Mouse (Mus musculus) CH12.LX (cell line): Measurements from ENCODE around the gene Tmem221.

Source experiments
- CTCF ChIP-seq, 2 experiments: IDR thresholded peaks in 1 of 2; conservative IDR thresholded peaks in 1 of 2; 2 replicates each; pipeline ENCODE4 v1.5.1; 2011 to 2012; ENCODE audit warnings: low read depth in 2 of 2, low read length in 2 of 2, improper control_type of control experiment in 1 of 2, inconsistent platforms in 1 of 2, mild to moderate bottlenecking in 1 of 2, moderate library complexity in 1 of 2
- ELF1 ChIP-seq: IDR thresholded peaks from 2 replicates; pipeline ENCODE4 v1.6.1; 2014; ENCODE audit warnings: low read depth, mild to moderate bottlenecking, inconsistent platforms, low read length, improper control_type of control experiment
- EP300 ChIP-seq: IDR thresholded peaks from 2 replicates; pipeline ENCODE4 v1.6.1; 2011; ENCODE audit warnings: low read length, improper control_type of control experiment
- MXI1 ChIP-seq: IDR thresholded peaks from 2 replicates; pipeline ENCODE4 v1.6.1; 2011; ENCODE audit warnings: mild to moderate bottlenecking, low read depth, low read length, improper control_type of control experiment
- POLR2A ChIP-seq: IDR thresholded peaks from 2 replicates; pipeline ENCODE4 v1.6.1; 2011; ENCODE audit warnings: low read depth, mild to moderate bottlenecking, improper control_type of control experiment, low read length
- RAD21 ChIP-seq: IDR thresholded peaks from 2 replicates; pipeline ENCODE4 v1.6.1; 2011; ENCODE audit warnings: low read depth, mild to moderate bottlenecking, low read length, improper control_type of control experiment, moderate library complexity
- ZNF384 ChIP-seq: IDR thresholded peaks from 2 replicates; pipeline ENCODE4 v1.6.1; 2012; ENCODE audit warnings: low read depth, low read length, improper control_type of control experiment, inconsistent platforms

DNA sequence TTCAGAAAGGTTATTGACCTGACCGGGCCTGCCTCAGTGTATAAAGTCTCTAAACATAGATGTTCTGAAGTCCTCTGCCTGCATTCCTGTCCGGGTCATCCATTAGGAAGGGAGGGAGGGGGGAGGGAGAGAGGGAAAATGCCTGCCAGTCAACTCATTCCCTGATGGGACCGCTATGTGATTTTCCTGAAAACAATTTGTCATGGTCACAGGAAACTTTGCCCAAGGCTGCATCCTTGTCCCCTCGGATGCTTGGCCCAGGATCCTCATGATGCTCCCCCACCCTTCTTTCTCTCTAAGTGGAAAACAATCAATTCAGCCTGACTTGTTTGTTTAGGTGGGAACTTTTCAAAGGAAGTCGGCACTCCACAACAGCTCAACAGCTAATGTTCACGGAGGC, 41.9 kb downstream of the Tmem221 start:
- no peak for TF ChIP-seq CTCF (conservative IDR thresholded peaks at IDR 0.05 in 1 of 2, IDR thresholded peaks at IDR 0.05 in 1 of 2; ENCODE audit: low read depth in 2 of 2, low read length in 2 of 2)
- no peak for TF ChIP-seq POLR2A
- TF ChIP-seq ELF1 = no peak
- no peak for TF ChIP-seq EP300
- no peak for TF ChIP-seq MXI1
- TF ChIP-seq ZNF384 = no peak
- TF ChIP-seq RAD21 = no peak
